Mouse (Mus musculus): ENCODE data around the gene Insr.
"Not testable (repeated sequence)": the region's sequence is repeated elsewhere in the genome, so short reads cannot be mapped to it uniquely, and the experiment has no call there.

Gene Insr

DNA sequence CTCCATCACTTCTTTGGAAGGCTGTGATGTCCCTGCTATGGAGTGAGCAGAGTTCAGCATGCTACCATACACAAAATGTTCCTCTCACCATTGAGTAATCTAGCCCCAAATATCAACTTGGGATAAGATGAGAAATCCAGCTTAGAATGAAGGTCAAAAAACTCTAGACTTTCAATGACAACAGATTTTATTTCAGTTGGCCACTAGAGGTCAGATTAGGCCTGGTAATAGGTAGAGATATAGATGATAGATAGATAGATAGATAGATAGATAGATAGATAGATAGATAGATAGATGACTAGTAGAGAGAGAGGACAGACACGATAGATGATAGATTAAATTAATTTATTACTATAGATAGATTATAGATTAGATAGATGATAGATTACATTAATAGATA is 99.5 kb downstream of the Insr start:
- DNase-seq: no peak

DNA sequence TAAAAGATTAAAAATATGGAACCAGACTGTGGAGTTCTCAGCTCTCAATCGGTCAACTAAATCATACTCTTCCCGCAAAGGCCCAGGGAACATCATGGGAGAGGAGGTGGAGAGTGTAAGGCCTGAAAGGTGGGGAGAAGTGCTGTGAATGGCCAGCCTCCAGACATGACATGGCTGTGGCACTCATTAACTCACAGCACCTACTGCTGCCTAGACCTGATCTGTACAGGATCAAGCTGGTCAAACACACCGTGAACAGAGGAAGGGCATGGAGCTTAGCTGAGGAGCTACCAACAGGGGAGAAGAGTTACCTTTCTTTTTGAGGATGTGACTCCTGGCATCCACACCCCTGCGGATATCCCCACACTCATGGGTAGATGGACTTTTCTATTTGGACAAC is 102.0 kb downstream of the Insr start:
- DNase-seq: no peak

- DNase-seq: no peak
These were observed 107.2 kb downstream of the Insr start for GRCm38 (mm10) chr8:3172246-3172645.

- no peak for DNase-seq
These were observed 132.9 kb downstream of the Insr start for GRCm38 (mm10) chr8:3146506-3146905.

DNA sequence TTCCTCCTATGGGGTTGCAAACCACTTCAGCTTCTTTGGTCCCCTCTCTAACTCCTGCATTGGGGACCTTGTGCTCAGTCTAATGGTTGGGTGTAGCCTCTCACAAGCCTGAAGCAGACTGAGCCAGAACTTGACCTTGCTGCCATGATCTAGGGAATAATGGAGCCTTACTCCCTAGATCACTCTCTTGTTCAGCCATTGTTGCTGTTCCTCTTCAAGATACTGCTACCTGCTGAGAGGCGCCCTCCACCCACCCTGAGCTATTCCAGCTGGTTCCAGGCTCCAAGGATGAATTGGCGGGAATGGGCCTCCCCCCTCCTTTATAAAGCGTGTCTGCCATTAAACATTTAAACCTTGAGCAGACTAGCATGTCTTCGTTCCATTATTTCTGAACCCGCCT is 179.0 kb downstream of the Insr start:
- not testable (repeated sequence) for DNase-seq
